Mouse (Mus musculus) midbrain, embryonic 10.5 days (tissue): ENCODE measurements around the gene Eef1akmt3. TPM values are rescaled to one million over a fixed set of nuclear protein-coding genes. Genes with fewer than 3 reads are reported as not detected.

Experiments used
- DNase-seq: peaks from one replicate; pipeline ENCODE4 v3.0.0-alpha.2; 2017; ENCODE audit warnings: low spot score
- H3K27ac ChIP-seq: fragments of 300-500 bp; sonication (generic); replicated peaks from 2 replicates; pipeline ENCODE4 v1.5.1; 2016; ENCODE audit warnings: mild to moderate bottlenecking
- H3K27me3 ChIP-seq: fragments of 300-500 bp; sonication (generic); 2 replicates; pipeline ENCODE4 v1.6.1; 2016; ENCODE audit warnings: low read depth, mild to moderate bottlenecking; ENCODE audit not compliant: poor library complexity, severe bottlenecking
- H3K36me3 ChIP-seq: fragments of 300-500 bp; sonication (generic); 2 replicates; pipeline ENCODE4 v1.6.1; 2016; ENCODE audit warnings: mild to moderate bottlenecking, moderate library complexity
- H3K4me1 ChIP-seq: fragments of 300-500 bp; sonication (generic); 2 replicates; pipeline ENCODE4 v1.6.1; 2016
- H3K4me3 ChIP-seq: fragments of 300-500 bp; sonication (generic); 2 replicates; pipeline ENCODE4 v1.5.1; 2016; ENCODE audit warnings: mild to moderate bottlenecking, moderate library complexity
- H3K9me3 ChIP-seq: fragments of 300-500 bp; sonication (generic); replicated peaks from 2 replicates; pipeline ENCODE4 v1.6.1; 2016; ENCODE audit warnings: mild to moderate bottlenecking
- WGBS: fragments of 180-500 bp; shearing (Covaris S2); methylation state at CpG from one replicate; pipeline ENCODE4 v1.1.7; 2016; 5-methylcytosine and 5-hydroxymethylcytosine counted together
- polyA plus RNA-seq: library from polyadenylated mRNA; unstranded; fragments of >200 nt; fragmentation: Nextera tagmentation; extraction: Ambion mirVana; gene quantifications from 2 replicates; pipeline ENCODE4 v1.2.1, GENCODE M21; 2016

Eef1akmt3 gene
- polyA plus RNA-seq, 1 experiment from 2014 or later = 0.19 TPM

GRCm38 (mm10) chr10:127059174-127059967 lies 18.1 kb upstream of the Eef1akmt3 start:
- Histone ChIP-seq H3K9me3 (no peaks in the 10 kb centered on the region), H3K4me1 (peaks cover 56% of the 10 kb centered on the region), H3K27ac (peak overlapping the region; percentile 97), H3K4me3 (peak overlapping the region; percentile 99), H3K27me3 (peaks cover 36% of the 10 kb centered on the region), H3K36me3 (peaks cover 37% of the 10 kb centered on the region)
- peak; percentile 69 for DNase-seq
- under 1% methylated on average over 87 of the region's 92 CpGs for WGBS

- Histone ChIP-seq H3K4me3 (peak overlapping the region; percentile 99), H3K27ac (peak overlapping the region; percentile 97), H3K36me3 (peaks cover 42% of the 10 kb centered on the region), H3K27me3 (peaks cover 36% of the 10 kb centered on the region), H3K9me3 (no peaks in the 10 kb centered on the region), H3K4me1 (peaks cover 55% of the 10 kb centered on the region)
- no peak for DNase-seq
- 8% methylated on average over 8 of the region's 8 CpGs for WGBS
These were observed 17.4 kb upstream of the Eef1akmt3 start for GRCm38 (mm10) chr10:127058708-127059107.

DNA sequence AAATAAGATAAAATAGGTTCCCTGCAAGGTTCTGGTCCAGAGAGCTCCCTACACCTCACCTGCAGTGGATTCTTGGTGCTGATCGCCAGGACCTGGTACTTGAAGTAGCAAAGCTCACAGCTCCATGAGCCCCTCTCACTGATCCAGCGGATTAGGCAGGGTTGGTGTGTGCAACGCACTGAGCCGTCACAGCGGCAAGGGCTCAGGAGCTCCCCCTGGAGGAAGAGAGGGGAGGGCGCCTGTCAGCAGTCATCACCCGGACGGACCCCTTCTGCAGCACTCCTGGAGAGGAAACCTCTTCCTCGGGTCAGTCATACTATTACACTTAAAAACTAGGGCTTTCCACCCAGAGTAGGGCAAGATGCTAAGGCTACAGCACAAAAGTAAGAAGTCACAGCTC lies 16.8 kb upstream of the Eef1akmt3 start:
- peaks cover 45% of the 10 kb centered on the region for H3K36me3 ChIP-seq
- WGBS = under 1% methylated on average over 9 of the region's 9 CpGs
- H3K27me3 ChIP-seq = peaks cover 36% of the 10 kb centered on the region
- DNase-seq = peak; percentile 89
- no peaks in the 10 kb centered on the region for H3K9me3 ChIP-seq
- peak overlapping the region; percentile 97; the same call in 1 of the 2 replicates for H3K27ac ChIP-seq
- peaks cover 55% of the 10 kb centered on the region for H3K4me1 ChIP-seq
- H3K4me3 ChIP-seq = peak overlapping the region; percentile 99

- peaks cover 45% of the 10 kb centered on the region for H3K36me3 ChIP-seq
- no peaks in the 10 kb centered on the region for H3K9me3 ChIP-seq
- no peak for DNase-seq
- 90% methylated on average over 20 of the region's 20 CpGs for WGBS
- peaks cover 46% of the 10 kb centered on the region for H3K4me1 ChIP-seq
- H3K27ac ChIP-seq = no peak overlapping the region
- H3K4me3 ChIP-seq = no peak overlapping the region
- H3K27me3 ChIP-seq = peaks cover 43% of the 10 kb centered on the region
These were observed 15.2 kb upstream of the Eef1akmt3 start for GRCm38 (mm10) chr10:127056490-127056889.

GRCm38 (mm10) chr10:127055406-127055805 lies 14.1 kb upstream of the Eef1akmt3 start:
- Histone ChIP-seq H3K27ac (no peak overlapping the region), H3K9me3 (no peaks in the 10 kb centered on the region), H3K36me3 (peaks cover 45% of the 10 kb centered on the region), H3K4me1 (peaks cover 35% of the 10 kb centered on the region), H3K4me3 (no peak overlapping the region), H3K27me3 (peaks cover 43% of the 10 kb centered on the region)
- WGBS = 94% methylated on average over 8 of the region's 8 CpGs
- no peak for DNase-seq

DNA sequence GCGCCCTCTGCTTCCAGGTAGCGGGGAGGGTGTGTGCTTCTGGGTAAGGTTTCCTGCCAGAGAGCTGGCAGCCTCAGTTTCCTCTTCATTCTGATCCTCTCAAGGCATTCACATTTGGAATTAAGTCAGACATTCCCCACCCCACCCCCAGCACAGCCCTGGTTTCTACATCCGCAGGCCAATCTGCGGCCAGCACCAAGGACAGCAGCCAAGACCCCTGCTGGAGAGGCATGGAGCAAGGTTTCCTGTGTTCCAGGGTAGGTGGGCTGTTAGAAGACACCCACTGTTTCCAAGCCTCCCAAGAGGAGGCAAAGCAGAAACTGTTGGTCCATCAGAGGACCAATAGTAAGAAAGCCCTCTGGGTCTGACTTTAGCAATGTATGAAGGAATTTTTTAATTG lies 13.3 kb upstream of the Eef1akmt3 start:
- Histone ChIP-seq H3K36me3 (peaks cover 45% of the 10 kb centered on the region), H3K27ac (no peak overlapping the region), H3K4me1 (peaks cover 31% of the 10 kb centered on the region), H3K9me3 (no peaks in the 10 kb centered on the region), H3K27me3 (peaks cover 48% of the 10 kb centered on the region), H3K4me3 (no peak overlapping the region)
- WGBS = 75% methylated on average over 4 of the region's 4 CpGs
- no peak for DNase-seq

GRCm38 (mm10) chr10:127050119-127050474 lies 8.8 kb upstream of the Eef1akmt3 start:
- 17% methylated on average over 10 of the region's 10 CpGs for WGBS
- H3K4me3 ChIP-seq = peak overlapping the region; percentile 34; the same call in 1 of the 2 replicates
- no peaks in the 10 kb centered on the region for H3K9me3 ChIP-seq
- H3K36me3 ChIP-seq = peaks cover 27% of the 10 kb centered on the region
- DNase-seq = no peak
- no peak overlapping the region for H3K27ac ChIP-seq
- H3K27me3 ChIP-seq = peaks cover 60% of the 10 kb centered on the region
- H3K4me1 ChIP-seq = peaks cover 18% of the 10 kb centered on the region

- Histone ChIP-seq H3K27me3 (peaks cover 60% of the 10 kb centered on the region), H3K4me1 (peaks cover 18% of the 10 kb centered on the region), H3K27ac (no peak overlapping the region), H3K36me3 (peaks cover 27% of the 10 kb centered on the region), H3K9me3 (no peaks in the 10 kb centered on the region), H3K4me3 (peak overlapping the region; percentile 34)
- 3% methylated on average over 29 of the region's 29 CpGs for WGBS
- peak; percentile 37 for DNase-seq
These were observed 8.2 kb upstream of the Eef1akmt3 start for GRCm38 (mm10) chr10:127049395-127050118.

DNA sequence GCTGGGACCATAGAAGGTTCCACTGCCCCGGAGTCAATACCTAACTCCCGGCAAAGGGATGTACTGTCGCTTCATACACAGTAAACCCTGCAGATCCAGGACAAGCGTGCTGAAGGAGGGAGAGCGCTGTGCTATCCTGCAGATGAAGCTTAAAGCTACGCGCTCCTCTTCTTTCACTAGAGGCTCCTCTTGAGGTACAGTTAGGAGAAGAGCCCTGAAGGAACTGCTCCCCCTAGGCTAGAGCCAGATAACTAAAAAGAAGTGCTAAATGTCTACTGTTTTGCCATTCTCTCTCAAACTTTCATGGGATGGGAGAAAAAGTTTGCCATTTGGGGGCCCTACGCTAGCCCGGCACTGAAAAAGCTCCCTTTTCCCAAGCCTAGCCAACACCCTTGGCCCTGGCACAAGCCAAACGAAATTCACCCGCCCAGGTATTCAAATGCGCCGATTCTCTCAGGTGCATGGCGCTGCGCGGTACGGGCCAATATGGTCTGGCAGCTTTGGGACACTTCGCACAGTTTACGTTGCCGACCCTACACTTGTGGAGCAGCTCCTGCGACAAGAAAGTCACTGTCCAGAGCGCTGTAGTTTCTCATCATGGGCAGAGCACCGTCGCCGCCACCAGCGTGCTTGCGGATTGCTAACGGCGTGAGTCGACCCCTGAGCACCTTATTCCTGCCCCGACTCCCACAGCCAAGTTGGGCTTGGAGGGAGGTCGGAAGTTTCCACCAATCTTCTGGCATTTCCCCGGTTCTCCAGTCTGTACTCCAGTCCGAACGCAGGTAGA lies 7.5 kb upstream of the Eef1akmt3 start:
- WGBS = 6% methylated on average over 35 of the region's 35 CpGs
- peak overlapping the region; percentile 34 for H3K4me3 ChIP-seq
- H3K4me1 ChIP-seq = peaks cover 18% of the 10 kb centered on the region
- DNase-seq = peak; percentile 30
- peaks cover 26% of the 10 kb centered on the region for H3K36me3 ChIP-seq
- H3K27me3 ChIP-seq = peaks cover 60% of the 10 kb centered on the region
- H3K9me3 ChIP-seq = no peaks in the 10 kb centered on the region
- H3K27ac ChIP-seq = no peak overlapping the region

- Histone ChIP-seq H3K4me3 (peak within 1 kb of the TSS; percentile 34), H3K27me3 (peaks cover 60% of the 10 kb centered on the region), H3K36me3 (peaks cover 29% of the 10 kb centered on the region), H3K9me3 (no peaks in the 10 kb centered on the region), H3K27ac (no peak within 1 kb of the TSS), H3K4me1 (peaks cover 25% of the 10 kb centered on the region)
- 25% methylated on average over 5 of the region's 5 CpGs for WGBS
- DNase-seq = no peak
These were observed 6.6 kb upstream of the Eef1akmt3 start, which contains the start of gene Cyp27b1 for GRCm38 (mm10) chr10:127047954-127048353. TSS of gene Cyp27b1 (plus strand) at chr10:127048250.

GRCm38 (mm10) chr10:127043187-127043586 lies 1.9 kb upstream of the Eef1akmt3 start:
- H3K27me3 ChIP-seq = peaks cover 34% of the 10 kb centered on the region
- H3K27ac ChIP-seq = no peak overlapping the region
- 60% methylated on average over 6 of the region's 6 CpGs for WGBS
- H3K36me3 ChIP-seq = peaks cover 29% of the 10 kb centered on the region
- peaks cover 30% of the 10 kb centered on the region for H3K4me1 ChIP-seq
- DNase-seq = no peak
- no peaks in the 10 kb centered on the region for H3K9me3 ChIP-seq
- peak overlapping the region; percentile 77; the same call in 1 of the 2 replicates for H3K4me3 ChIP-seq

- peaks cover 28% of the 10 kb centered on the region for H3K27me3 ChIP-seq
- H3K9me3 ChIP-seq = no peaks in the 10 kb centered on the region
- peak overlapping the region; percentile 89 for H3K27ac ChIP-seq
- H3K36me3 ChIP-seq = peaks cover 29% of the 10 kb centered on the region
- no peak for DNase-seq
- H3K4me1 ChIP-seq = peaks cover 32% of the 10 kb centered on the region
- peak overlapping the region; percentile 77 for H3K4me3 ChIP-seq
- WGBS = 22% methylated on average over 5 of the region's 5 CpGs
These were observed 1.3 kb upstream of the Eef1akmt3 start for GRCm38 (mm10) chr10:127042468-127043115.
